Mouse (Mus musculus): Measurements from ENCODE around the gene Dtx4.

The Dtx4 gene

GRCm38 (mm10) chr19:12465530-12466144 lies 35.6 kb downstream of the Dtx4 start:
- no peak for DNase-seq

- no peak for DNase-seq
These were observed 36.6 kb downstream of the Dtx4 start for GRCm38 (mm10) chr19:12464674-12465073.

- no peak for DNase-seq
These were observed 37.1 kb downstream of the Dtx4 start for GRCm38 (mm10) chr19:12464127-12464526.

- no peak for DNase-seq
These were observed 37.6 kb downstream of the Dtx4 start for GRCm38 (mm10) chr19:12463722-12464035.

GRCm38 (mm10) chr19:12462851-12463721 lies 38.2 kb downstream of the Dtx4 start:
- no peak for DNase-seq

GRCm38 (mm10) chr19:12460282-12461249 lies 40.7 kb downstream of the Dtx4 start, which contains the start of gene Mpeg1:
Gene Mpeg1 (plus strand): TSS chr19:12460779.
- no peak for DNase-seq

GRCm38 (mm10) chr19:12459516-12459915 lies 41.7 kb downstream of the Dtx4 start:
- no peak for DNase-seq

GRCm38 (mm10) chr19:12457401-12458066 lies 43.7 kb downstream of the Dtx4 start:
- DNase-seq = no peak

- no peak for DNase-seq
These were observed 56.2 kb downstream of the Dtx4 start for GRCm38 (mm10) chr19:12445014-12445413.

GRCm38 (mm10) chr19:12442560-12442959 lies 58.7 kb downstream of the Dtx4 start:
- DNase-seq = no peak

GRCm38 (mm10) chr19:12440103-12440725 lies 61.0 kb downstream of the Dtx4 start:
- DNase-seq = no peak

- no peak for DNase-seq
These were observed 61.7 kb downstream of the Dtx4 start for GRCm38 (mm10) chr19:12439581-12439980.

- no peak for DNase-seq
These were observed 65.3 kb downstream of the Dtx4 start for GRCm38 (mm10) chr19:12435750-12436524.

- DNase-seq = no peak
These were observed 66.2 kb downstream of the Dtx4 start for GRCm38 (mm10) chr19:12435011-12435416.

GRCm38 (mm10) chr19:12433033-12433432 lies 68.2 kb downstream of the Dtx4 start:
- DNase-seq = no peak

GRCm38 (mm10) chr19:12427605-12428004 lies 73.6 kb downstream of the Dtx4 start, which contains the start of gene Pfpl:
Gene Pfpl (plus strand): TSS chr19:12427905.
- no peak for DNase-seq

GRCm38 (mm10) chr19:12427101-12427500 lies 74.2 kb downstream of the Dtx4 start:
- DNase-seq = no peak

- no peak for DNase-seq
These were observed 79.6 kb downstream of the Dtx4 start for GRCm38 (mm10) chr19:12421680-12422079.

- no peak for DNase-seq
These were observed 80.7 kb downstream of the Dtx4 start for GRCm38 (mm10) chr19:12420555-12420954.

GRCm38 (mm10) chr19:12418312-12418711 lies 82.9 kb downstream of the Dtx4 start:
- DNase-seq = no peak

GRCm38 (mm10) chr19:12417361-12417760 lies 83.9 kb downstream of the Dtx4 start, which contains the start of gene Olfr1441:
Gene Olfr1441 (plus strand): TSS chr19:12417433.
- no peak for DNase-seq

Measured in thymus, postnatal 25 days (tissue).